Mouse (Mus musculus) embryonic stem cell, embryonic (primary cell): ENCODE data around the gene Dgat2.

Experiments
- CTCF ChIA-PET, 4 experiments: fragments of 300-600 bp in 2 of 4; fragments of 350-600 bp in 2 of 4; sonication (Branson Sonifier 250); formaldehyde crosslinking; loops; one replicate each; lab custom pipeline; 2022; ENCODE audit warnings: inconsistent platforms in 2 of 4; lab: Charles Lee
- POLR2A ChIA-PET, 4 experiments: fragments of 300-600 bp in 2 of 4; fragments of 350-600 bp in 2 of 4; sonication (Branson Sonifier 250); formaldehyde crosslinking; loops; one replicate each; lab custom pipeline; 2022; ENCODE audit warnings: antibody characterized with exemption in 4 of 4, inconsistent platforms in 1 of 4; lab: Charles Lee

Gene Dgat2

GRCm38 (mm10) chr7:99182432-99183172, at the start of gene Dgat2:
Gene Dgat2 (minus strand): TSS chr7:99182719.
- CTCF ChIA-PET, result interaction anchor here in 3 of 4 experiments (0.6 to 1.5 kb wide), 9 partner anchors 27 to 346 kb away, joined by 3 to 5 read pairs (median 3); no protein-coding TSS in a partner anchor

DNA sequence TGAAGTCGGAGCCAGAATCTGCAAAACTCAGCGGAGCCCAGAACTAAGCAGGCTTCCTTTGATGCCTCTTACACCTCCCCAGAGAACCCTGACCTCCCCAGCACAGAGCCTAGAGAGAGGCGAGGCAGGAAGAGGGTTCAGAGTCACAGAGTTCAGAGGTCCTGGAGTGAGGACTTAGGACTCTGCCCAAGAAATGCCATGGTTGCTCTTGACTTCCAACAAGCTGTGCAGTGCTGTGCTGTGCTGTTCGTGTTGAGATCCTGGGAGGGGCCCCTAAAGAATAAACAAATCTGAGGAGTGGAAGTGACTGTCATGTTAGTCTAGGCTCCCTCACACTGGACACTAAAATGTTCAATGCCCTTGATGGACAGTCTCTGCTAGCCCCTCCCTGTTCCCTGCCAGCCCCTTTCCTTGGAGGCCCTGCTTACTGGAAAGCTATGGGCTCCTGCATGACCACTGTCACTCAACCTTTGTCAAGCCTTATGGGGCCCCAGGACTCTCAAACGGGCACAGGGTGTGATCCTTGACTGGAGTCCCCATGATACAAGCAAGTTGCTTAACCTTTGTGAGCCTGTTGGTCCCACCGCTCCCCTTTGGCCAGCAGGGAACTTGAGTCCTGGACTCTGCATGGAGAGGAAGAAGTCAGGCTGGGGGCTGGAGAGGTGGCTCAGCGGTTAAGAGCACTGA, 47.7 kb upstream of the Dgat2 start:
- CTCF ChIA-PET, result interaction anchor here (0.5 to 4.6 kb wide), 43 partner anchors 8 to 1854 kb away, joined by 3 to 39 read pairs (median 4); partner anchors contain the start of genes Mogat2 (in 3 of the 4), Map6 (in 1 of the 4), Serpinh1 (in 1 of the 4) and Uvrag (in 1 of the 4)

More at GRCm38 (mm10) chr7:99182432-99183172, at the start of gene Dgat2:
- POLR2A ChIA-PET, result interaction anchor here (0.6 to 4.0 kb wide), 32 partner anchors 8 to 669 kb away, joined by 3 to 16 read pairs (median 4); partner anchors contain the start of genes Uvrag (in 2 of the 4), Gdpd5 (in 1 of the 4), Rps3 (in 1 of the 4) and Thap12 (in 1 of the 4)

GRCm38 (mm10) chr7:99229411-99229810, 46.9 kb upstream of the Dgat2 start:
- POLR2A ChIA-PET, result interaction anchor here in 3 of 4 experiments (0.5 to 1.4 kb wide), 12 partner anchors 12 to 378 kb away, joined by 3 to 7 read pairs (median 3); partner anchors contain the start of gene Dgat2 (in 1 of the 3)
- CTCF ChIA-PET, result interaction anchor here (0.5 to 4.6 kb wide), 79 partner anchors 9 to 1854 kb away, joined by 3 to 39 read pairs (median 4); partner anchors contain the start of genes Mogat2 (in 3 of the 4), Uvrag (in 2 of the 4), Emsy (in 1 of the 4) and Map6 (in 1 of the 4)

More for the DNA sequence above, 47.7 kb upstream of the Dgat2 start:
- POLR2A ChIA-PET, result interaction anchor here in 3 of 4 experiments (0.9 to 1.4 kb wide), 6 partner anchors 13 to 78 kb away, joined by 3 to 7 read pairs (median 3); partner anchors contain the start of gene Dgat2 (in 1 of the 3)

DNA sequence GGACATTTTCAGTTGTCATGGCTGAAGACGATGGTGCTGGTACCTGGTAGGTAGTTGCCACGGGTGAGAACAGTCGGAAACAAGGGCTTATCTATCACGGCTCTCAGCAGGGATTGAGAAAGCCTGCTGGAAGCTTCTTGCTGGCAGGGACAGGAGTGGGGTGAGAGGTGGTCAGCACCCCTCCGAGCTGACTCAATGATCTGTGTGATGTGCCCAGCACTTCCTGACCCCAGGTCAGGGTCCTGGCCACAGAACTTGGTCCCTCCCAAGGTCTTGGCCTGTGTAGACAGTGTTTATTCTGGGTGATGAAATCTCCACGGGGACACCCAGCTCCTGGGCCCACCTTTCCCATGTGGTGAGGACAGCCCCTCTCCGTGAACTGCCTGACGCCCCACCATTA, 46.3 kb upstream of the Dgat2 start:
- ChIA-PET POLR2A (interaction anchor here in 3 of 4 experiments (0.5 to 1.3 kb wide), 9 partner anchors 21 to 379 kb away, joined by 3 to 7 read pairs (median 3); partner anchors contain the start of gene Dgat2 (in 1 of the 3)), CTCF (interaction anchor here (0.5 to 4.6 kb wide), 58 partner anchors 9 to 1429 kb away, joined by 3 to 39 read pairs (median 4); partner anchors contain the start of genes Mogat2 (in 3 of the 4), Uvrag (in 2 of the 4), Emsy (in 1 of the 4) and Myo7a (in 1 of the 4))

GRCm38 (mm10) chr7:99227267-99227666, 44.7 kb upstream of the Dgat2 start:
- CTCF ChIA-PET, result interaction anchor here in 2 of 4 experiments (1.2 to 4.6 kb wide), 4 partner anchors 22 to 76 kb away, joined by 3 to 39 read pairs (median 5); no protein-coding TSS in a partner anchor
- POLR2A ChIA-PET, result interaction anchor here in 1 of 4 experiments (0.8 to 1.1 kb wide), 2 partner anchors 10 to 11 kb away, joined by 3 read pairs; partner anchors contain the start of gene Mogat2

DNA sequence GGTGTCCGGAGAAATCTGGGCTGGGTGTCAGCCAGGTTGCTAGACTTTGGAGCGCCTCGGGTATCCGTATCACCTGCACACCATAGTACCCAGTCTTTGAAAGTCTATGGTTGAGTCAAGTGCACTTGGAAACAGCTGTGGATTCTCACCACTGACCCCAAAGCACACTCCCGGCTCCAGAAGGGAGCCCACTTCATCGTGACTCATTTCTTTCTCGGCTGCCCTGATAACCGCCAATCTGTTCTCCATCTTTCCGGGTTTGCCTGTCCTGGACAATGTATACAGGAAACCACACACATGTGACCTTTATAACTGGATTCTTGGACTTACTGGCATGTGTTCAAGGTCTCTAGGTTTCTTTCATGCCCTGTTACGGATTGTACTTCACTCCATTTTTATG, 44.1 kb upstream of the Dgat2 start:
- ChIA-PET POLR2A (interaction anchor here in 1 of 4 experiments (1.1 kb wide), 1 partner anchor 11 kb away, joined by 3 read pairs; the partner anchor contains the start of gene Mogat2), CTCF (interaction anchor here in 2 of 4 experiments (0.6 to 4.6 kb wide), 5 partner anchors 23 to 443 kb away, joined by 3 to 39 read pairs (median 3); no protein-coding TSS in a partner anchor)

DNA sequence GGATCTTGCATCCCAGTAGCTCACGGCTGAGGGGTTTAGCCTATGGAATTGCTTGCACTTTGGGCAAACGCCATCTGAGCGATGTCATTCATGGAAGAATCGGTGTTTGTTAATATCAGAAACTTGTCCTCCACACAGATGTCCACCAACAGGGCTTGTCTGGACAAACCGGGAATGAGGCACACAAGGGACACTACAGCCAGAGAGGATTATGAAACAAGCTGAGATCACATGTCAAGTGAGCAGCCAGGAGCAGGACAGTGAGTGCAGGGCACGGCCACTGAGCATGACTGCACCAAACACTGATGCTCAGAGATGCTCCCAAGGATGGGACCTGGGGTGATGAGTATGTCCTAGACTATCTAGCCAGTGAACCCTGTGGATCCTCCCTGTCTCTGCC, 42.9 kb upstream of the Dgat2 start:
- ChIA-PET CTCF (interaction anchor here in 2 of 4 experiments (1.6 to 2.4 kb wide), 3 partner anchors 10 to 140 kb away, joined by 6 to 9 read pairs (median 6); partner anchors contain the start of gene Mogat2 (in 1 of the 2)), POLR2A (no interaction called here)

DNA sequence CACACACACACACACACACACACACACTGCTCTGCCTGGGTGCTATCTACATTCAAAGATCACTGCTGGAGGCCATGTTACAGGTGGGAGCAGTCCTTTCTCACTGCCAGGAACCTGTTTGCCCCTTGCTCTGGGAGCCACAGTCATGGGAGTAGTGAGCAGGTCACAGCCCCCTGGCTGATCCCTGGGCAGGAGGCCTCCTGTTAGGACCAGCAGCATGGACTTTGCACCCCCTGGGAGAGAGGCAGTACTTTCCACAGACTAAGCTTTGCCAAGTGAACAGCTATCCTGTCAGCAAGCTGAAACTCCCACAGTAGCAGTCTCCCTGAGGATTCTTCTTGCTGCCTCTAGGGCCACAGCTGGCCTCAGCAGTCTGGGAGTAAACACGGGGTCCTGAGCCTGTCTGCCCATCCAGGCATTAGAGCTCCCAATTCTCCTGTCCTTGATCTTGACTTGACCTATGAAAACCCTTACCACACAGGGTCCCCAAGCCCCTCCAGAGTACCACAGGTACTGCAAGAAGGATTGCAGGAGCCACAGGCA, 42.2 kb upstream of the Dgat2 start:
- ChIA-PET CTCF (interaction anchor here (0.5 to 2.4 kb wide), 12 partner anchors 8 to 479 kb away, joined by 3 to 10 read pairs (median 4); partner anchors contain the start of gene Mogat2 (in 1 of the 4)), POLR2A (interaction anchor here in 1 of 4 experiments (1.1 to 1.2 kb wide), 2 partner anchors 10 to 26 kb away, joined by 3 read pairs; no protein-coding TSS in a partner anchor)

DNA sequence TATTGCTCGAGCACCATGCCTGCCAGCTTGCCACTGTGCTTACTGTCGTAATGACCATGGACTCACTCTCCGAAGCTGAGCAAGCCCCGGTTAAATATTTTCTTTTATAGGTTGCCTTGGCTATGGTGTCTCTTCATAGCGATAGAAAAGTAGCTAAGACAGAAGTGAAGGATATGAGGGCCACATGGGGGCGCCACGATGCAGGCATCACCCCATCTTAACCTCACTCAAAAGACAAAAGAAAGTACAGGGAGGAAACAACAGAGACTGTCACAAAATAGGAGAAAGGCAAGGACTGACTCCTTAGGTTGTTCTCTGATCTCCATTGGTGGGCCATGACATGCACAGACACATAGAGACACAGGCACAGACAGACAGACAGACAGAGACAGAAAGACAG, 41.7 kb upstream of the Dgat2 start:
- ChIA-PET POLR2A (interaction anchor here in 1 of 4 experiments (1.1 to 1.2 kb wide), 2 partner anchors 10 to 25 kb away, joined by 3 read pairs; no protein-coding TSS in a partner anchor), CTCF (interaction anchor here (0.5 to 2.4 kb wide), 17 partner anchors 8 to 479 kb away, joined by 3 to 10 read pairs (median 4); partner anchors contain the start of gene Mogat2 (in 1 of the 4))

- CTCF ChIA-PET, result interaction anchor here in 3 of 4 experiments (0.6 to 1.4 kb wide), 5 partner anchors 11 to 734 kb away, joined by 3 read pairs; no protein-coding TSS in a partner anchor
- POLR2A ChIA-PET, result interaction anchor here in 3 of 4 experiments (0.6 to 1.3 kb wide), 7 partner anchors 10 to 465 kb away, joined by 3 to 5 read pairs (median 4); no protein-coding TSS in a partner anchor
Observed at GRCm38 (mm10) chr7:99217338-99218074, 35.0 kb upstream of the Dgat2 start.

DNA sequence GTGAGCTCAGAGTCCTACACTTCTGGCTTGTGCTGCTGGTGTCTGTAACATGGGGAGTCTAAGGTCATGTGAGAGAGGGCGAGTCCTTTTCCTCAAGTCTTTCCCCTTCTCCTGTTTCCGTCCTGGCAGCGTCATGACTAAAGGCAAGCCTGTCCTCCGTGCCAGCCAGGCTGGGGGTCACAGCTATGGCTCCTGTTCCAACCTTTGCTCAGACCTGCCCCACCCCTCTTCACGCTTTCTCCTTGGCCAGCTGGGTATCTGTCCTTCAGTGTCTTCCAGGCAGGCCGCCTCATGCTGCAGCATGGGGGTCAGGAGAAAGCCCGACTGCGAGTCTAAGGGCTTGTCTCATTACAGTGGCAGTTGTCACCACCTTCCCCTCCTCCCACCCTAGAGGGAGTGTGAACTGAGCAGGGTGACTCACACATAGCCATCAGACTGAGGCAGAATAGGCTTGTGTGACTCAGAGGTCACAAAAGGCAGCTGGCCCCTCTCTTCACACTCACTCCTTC, 32.9 kb upstream of the Dgat2 start:
- ChIA-PET CTCF (interaction anchor here in 2 of 4 experiments (0.6 to 1.5 kb wide), 5 partner anchors 9 to 46 kb away, joined by 3 to 7 read pairs (median 5); no protein-coding TSS in a partner anchor), POLR2A (interaction anchor here in 2 of 4 experiments (1.0 to 1.4 kb wide), 2 partner anchors 14 to 34 kb away, joined by 3 to 6 read pairs; no protein-coding TSS in a partner anchor)

DNA sequence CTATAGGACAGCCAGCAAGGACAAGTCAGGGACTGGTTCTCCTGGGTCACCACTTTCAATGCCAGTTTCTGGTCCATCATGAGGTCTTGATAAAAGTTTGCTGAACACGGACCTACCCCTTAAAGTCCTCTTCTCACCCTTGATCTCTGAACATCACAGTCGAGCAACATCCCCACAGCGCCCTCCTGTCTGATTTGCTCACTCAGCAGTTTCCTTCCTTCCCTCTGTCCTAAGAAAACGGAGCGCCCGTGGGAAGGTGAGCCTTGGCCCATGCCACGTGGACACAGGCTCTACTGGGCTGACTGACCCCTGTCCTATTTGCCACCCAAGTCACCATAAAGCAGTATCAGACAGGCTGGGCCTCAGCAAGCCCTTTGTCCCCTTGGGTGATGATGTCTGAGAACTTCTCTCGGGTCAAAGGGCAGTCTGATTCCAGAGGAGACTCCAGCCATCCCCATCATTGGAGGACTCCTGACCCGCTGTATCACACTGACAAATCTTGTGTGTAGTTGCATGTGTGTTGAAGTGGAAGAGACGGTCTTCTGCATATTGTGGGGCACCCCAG, 32.2 kb upstream of the Dgat2 start:
- POLR2A ChIA-PET, result interaction anchor here in 2 of 4 experiments (1.0 to 1.4 kb wide), 2 partner anchors 15 to 35 kb away, joined by 3 to 6 read pairs; no protein-coding TSS in a partner anchor
- CTCF ChIA-PET, result interaction anchor here in 1 of 4 experiments (1.0 to 1.5 kb wide), 4 partner anchors 10 to 47 kb away, joined by 3 to 6 read pairs (median 4); no protein-coding TSS in a partner anchor

DNA sequence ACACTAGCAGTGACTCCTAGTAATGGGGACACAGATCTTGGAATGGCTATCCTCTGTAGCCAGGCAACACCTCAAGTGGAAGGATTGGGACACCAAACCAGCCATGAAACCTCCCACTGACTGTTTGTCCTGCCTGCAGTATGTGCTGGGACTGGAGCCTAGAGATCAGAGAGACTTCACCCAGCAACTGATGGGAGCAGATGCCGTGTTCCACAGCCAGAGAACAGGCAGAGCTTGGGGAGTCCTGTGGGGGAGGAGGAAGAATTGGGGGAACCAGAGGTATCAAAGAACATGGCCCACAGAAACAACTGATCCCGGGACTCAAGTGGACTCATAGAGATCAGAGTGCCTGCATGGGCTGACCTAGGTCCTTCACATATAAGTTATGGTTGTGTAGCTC, 31.2 kb upstream of the Dgat2 start:
- POLR2A ChIA-PET, result no interaction called here

GRCm38 (mm10) chr7:99213056-99213455, 30.5 kb upstream of the Dgat2 start:
- ChIA-PET POLR2A (no interaction called here), CTCF (no interaction called here)

More for the DNA sequence above, 31.2 kb upstream of the Dgat2 start:
- CTCF ChIA-PET, result interaction anchor here in 2 of 4 experiments (0.7 to 1.0 kb wide), 2 partner anchors 16 to 753 kb away, joined by 3 read pairs; no protein-coding TSS in a partner anchor

GRCm38 (mm10) chr7:99208704-99209103, 26.2 kb upstream of the Dgat2 start:
- ChIA-PET POLR2A (interaction anchor here in 1 of 4 experiments (0.7 kb wide), 1 partner anchor 61 kb away, joined by 3 read pairs; no protein-coding TSS in a partner anchor), CTCF (no interaction called here)
